Mouse (Mus musculus) spleen, postnatal 4 days (tissue): ENCODE data around the gene Slc35d2.
"Not testable (repeated sequence)": the region's sequence is repeated elsewhere in the genome, so short reads cannot be mapped to it uniquely, and the experiment has no call there.

Experiments used
- DNase-seq, 2 experiments: peaks; one replicate each; pipeline ENCODE4 v3.0.0; 2022; ENCODE audit warnings: low spot score in 2 of 2

Gene Slc35d2

DNA sequence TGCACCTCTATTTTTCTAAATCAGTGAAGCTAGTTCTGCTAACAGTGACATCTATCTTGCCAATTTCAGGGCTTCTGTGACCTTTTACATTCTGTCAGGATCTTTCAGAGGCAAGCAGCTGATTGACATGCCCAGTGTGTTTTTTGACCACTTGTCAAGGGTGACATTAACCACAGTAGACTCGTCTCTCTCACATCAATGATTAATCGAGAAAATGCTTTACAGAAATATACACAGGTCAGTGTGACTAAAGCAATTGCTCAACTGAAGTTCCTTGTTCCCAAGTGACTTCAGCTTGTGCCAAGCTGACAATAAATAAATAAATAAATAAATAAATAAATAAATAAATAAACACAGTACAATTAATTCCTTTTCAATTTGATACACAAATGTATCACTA lies 76.9 kb downstream of the Slc35d2 start:
- not testable (repeated sequence) for DNase-seq

DNA sequence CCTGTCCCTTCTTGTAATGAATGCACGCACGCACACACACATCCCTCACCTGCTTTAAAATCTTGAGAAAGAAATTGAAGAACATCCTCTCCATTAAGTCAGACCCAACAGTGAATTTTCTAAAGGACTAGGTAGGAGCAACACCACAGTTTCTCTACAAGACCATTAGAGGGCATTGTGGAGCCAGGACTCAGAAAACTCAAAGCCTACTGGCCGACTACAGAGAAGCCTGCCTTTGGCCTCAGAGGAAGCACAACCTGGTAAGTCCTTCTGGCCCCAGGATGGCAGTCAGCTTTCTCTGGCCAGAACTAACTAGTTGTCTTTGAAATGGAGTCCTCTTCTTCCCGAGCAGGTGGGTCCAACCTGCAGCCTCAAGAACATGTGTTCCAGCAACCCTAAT lies 78.3 kb downstream of the Slc35d2 start:
- DNase-seq: no peak

DNA sequence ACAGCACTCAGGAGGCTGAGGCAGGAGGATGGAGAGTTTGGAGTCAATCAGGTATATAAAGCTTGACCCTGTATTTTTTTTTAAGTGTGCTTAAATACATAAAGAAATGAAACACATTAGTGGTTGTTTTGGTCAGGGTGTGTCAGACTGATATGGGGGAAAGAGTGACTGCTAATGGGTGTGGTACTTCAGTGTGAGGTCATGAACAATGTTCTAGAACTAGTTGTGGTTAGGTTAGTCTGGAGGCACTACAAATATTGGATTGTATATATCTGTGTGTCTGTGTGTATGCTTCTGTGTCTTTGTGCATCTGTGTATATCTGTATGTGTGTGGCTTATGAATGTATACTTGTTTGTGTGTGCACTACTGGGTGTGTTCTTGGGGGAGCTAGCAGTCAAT lies 79.6 kb downstream of the Slc35d2 start:
- DNase-seq: no peak

DNA sequence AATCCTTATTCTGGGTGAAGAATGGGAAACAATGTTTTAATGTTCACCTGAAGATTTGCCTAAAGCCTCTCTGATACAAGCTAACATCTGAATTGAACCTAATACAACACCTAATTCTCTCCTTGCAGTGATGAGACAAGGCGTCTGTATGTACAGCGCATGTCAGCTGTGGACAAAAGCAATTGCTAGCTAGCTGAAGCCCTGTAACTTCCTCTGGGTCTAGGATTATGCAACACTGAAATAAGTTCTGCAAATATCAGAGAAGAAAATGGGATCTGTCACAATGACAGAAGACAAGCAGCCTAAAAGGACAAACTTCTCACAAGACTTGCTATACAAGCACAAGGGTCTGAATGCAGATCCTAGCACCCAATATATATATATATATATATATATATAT lies 80.7 kb downstream of the Slc35d2 start:
- DNase-seq: no peak
